Mouse (Mus musculus) intestine, postnatal 0 days (tissue): ENCODE measurements around the gene Slc39a13. TPM values are rescaled to one million over a fixed set of nuclear protein-coding genes. Genes with fewer than 3 reads are reported as not detected.
A peak's percentile ranks its signal among the peaks of the same experiment; 100 is the strongest.

Source experiments
- ATAC-seq: fragments of 200-750 bp; cut with Nextera tagmentation; 2 replicates; pipeline ENCODE4 v1.8.0; 2017; ENCODE audit warnings: mild to moderate bottlenecking, moderate TSS enrichment, moderate library complexity
- H3K27ac ChIP-seq: fragments of 300-500 bp; sonication (generic); 2 replicates; pipeline ENCODE4 v1.5.1; 2014; ENCODE audit warnings: mild to moderate bottlenecking, low read depth, low read length, moderate library complexity
- H3K27me3 ChIP-seq: fragments of 300-500 bp; sonication (generic); replicated peaks from 2 replicates; pipeline ENCODE4 v1.6.1; 2014; ENCODE audit warnings: low read length, mixed read lengths; ENCODE audit not compliant: control insufficient read depth, insufficient read depth
- H3K36me3 ChIP-seq: fragments of 300-500 bp; sonication (generic); 2 replicates; pipeline ENCODE4 v1.6.1; 2014; ENCODE audit warnings: mild to moderate bottlenecking, moderate library complexity; ENCODE audit not compliant: control insufficient read depth, insufficient read depth
- H3K4me1 ChIP-seq: fragments of 300-500 bp; sonication (generic); replicated peaks from 2 replicates; pipeline ENCODE4 v1.6.1; 2014; ENCODE audit warnings: antibody characterized with exemption, low read length, mixed read lengths; ENCODE audit not compliant: control insufficient read depth, insufficient read depth
- H3K4me2 ChIP-seq: fragments of 300-500 bp; sonication (generic); replicated peaks from 2 replicates; pipeline ENCODE4 v1.6.1; 2014; ENCODE audit warnings: low read depth, mild to moderate bottlenecking, moderate library complexity
- H3K4me3 ChIP-seq: fragments of 300-500 bp; sonication (generic); 2 replicates; pipeline ENCODE4 v1.5.1; 2014; ENCODE audit warnings: low read depth, low read length
- H3K9ac ChIP-seq: fragments of 300-500 bp; sonication (generic); 2 replicates; pipeline ENCODE4 v1.6.1; 2014; ENCODE audit warnings: mild to moderate bottlenecking, low read depth, low read length
- H3K9me3 ChIP-seq: fragments of 300-500 bp; sonication (generic); 2 replicates; pipeline ENCODE4 v1.6.1; 2016; ENCODE audit warnings: mixed run types; ENCODE audit not compliant: control insufficient read depth
- CTCF ChIP-seq: sonication (generic); IDR thresholded peaks from 2 replicates; pipeline ENCODE4 v1.5.1; 2016; ENCODE audit warnings: low read depth, mild to moderate bottlenecking, control low read depth, antibody characterized with exemption, moderate library complexity
- WGBS: fragments of 180-500 bp; shearing (Covaris S2); extraction: QIAGEN DNeasy Blood & Tissue Kit; methylation state at CpG from one replicate; pipeline ENCODE4 v1.1.7; 2014; 5-methylcytosine and 5-hydroxymethylcytosine counted together
- polyA plus RNA-seq: library from polyadenylated mRNA; unstranded; fragments of >200 nt; fragmentation: Nextera tagmentation; extraction: Ambion mirVana; gene quantifications from 2 replicates; pipeline ENCODE4 v1.2.1, GENCODE M21; 2015

Gene Slc39a13
- polyA plus RNA-seq, 1 experiment from 2014 or later: 15.0 TPM

- Histone ChIP-seq H3K27me3 (no peaks in the 10 kb centered on the region), H3K4me1 (0 out of 2 replicates have a peak, but pooled peaks cover 2% of the 10 kb centered on the region), H3K4me2 (no peak overlapping the region), H3K4me3 (no peak overlapping the region), H3K27ac (no peak overlapping the region), H3K9me3 (no peaks in the 10 kb centered on the region), H3K9ac (no peak overlapping the region), H3K36me3 (peaks cover 54% of the 10 kb centered on the region)
- WGBS: 86% methylated on average over 6 of the region's 6 CpGs
- ATAC-seq: no peak
- TF ChIP-seq CTCF: no peak
Observed at GRCm38 (mm10) chr2:91064211-91064610, 6.0 kb downstream of the Slc39a13 start.

DNA sequence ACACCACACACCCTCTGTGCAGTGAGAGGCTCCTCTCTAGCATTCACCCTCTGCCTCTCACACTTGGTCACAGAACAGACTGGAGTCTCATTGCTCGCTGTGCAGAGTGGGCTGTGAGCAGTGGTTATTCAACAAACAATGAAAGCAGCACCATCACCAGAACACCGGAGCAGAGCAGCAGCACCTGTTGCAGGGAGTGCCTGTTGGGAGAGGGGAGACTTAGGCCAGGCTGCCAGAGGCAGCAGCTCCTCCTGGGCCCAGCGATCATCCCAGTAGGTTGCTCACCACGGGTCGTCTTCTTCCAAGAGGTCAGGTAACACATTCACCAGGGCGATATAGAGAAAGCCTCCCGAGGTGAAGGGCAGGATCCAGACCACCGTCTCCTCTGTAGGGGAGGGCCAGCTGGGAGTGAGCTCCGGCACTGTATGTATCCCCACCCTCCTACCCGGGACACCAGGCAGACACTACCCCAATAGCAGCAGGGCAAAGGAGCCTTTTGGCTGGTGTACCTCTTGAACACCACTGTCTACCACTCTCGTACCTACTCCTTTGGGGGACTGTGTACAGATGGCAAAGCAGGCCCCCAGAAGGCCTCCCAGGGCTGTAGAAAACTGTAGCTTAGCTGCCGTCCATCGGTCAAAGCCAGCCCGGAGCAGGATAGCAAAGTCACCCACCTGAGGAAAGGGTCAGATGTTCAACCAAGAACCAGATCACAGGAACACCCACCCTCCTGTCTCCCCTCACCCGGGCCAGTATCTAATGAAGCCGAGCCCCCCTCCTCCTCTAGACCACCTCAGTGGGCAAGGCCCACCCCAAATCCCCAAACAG, 7.2 kb downstream of the Slc39a13 start:
- Histone ChIP-seq H3K27me3 (no peaks in the 10 kb centered on the region), H3K4me1 (no peaks in the 10 kb centered on the region), H3K4me3 (no peak overlapping the region), H3K4me2 (no peak overlapping the region), H3K36me3 (peaks cover 66% of the 10 kb centered on the region), H3K9me3 (no peaks in the 10 kb centered on the region), H3K27ac (no peak overlapping the region), H3K9ac (no peak overlapping the region)
- TF ChIP-seq CTCF: no peak
- no peak for ATAC-seq
- WGBS: 88% methylated on average over 16 of the region's 16 CpGs

- Histone ChIP-seq H3K36me3 (peaks cover 77% of the 10 kb centered on the region), H3K4me3 (no peak overlapping the region), H3K27me3 (no peaks in the 10 kb centered on the region), H3K9me3 (no peaks in the 10 kb centered on the region), H3K27ac (peak overlapping the region; percentile 50; the same call in 1 of the 2 replicates), H3K9ac (no peak overlapping the region), H3K4me2 (no peak overlapping the region), H3K4me1 (no peaks in the 10 kb centered on the region)
- WGBS: 77% methylated on average over 6 of the region's 6 CpGs
- ATAC-seq: 0 out of 2 replicates have a peak, but pooled peaks have one; percentile 19
- no peak for TF ChIP-seq CTCF
Observed at GRCm38 (mm10) chr2:91061849-91062481, 8.3 kb downstream of the Slc39a13 start.

GRCm38 (mm10) chr2:91060544-91061355, 9.5 kb downstream of the Slc39a13 start:
- WGBS: 77% methylated on average over 10 of the region's 10 CpGs
- H3K9me3 ChIP-seq: no peaks in the 10 kb centered on the region
- no peak overlapping the region for H3K4me3 ChIP-seq
- peaks cover 89% of the 10 kb centered on the region for H3K36me3 ChIP-seq
- no peak overlapping the region for H3K9ac ChIP-seq
- peak; percentile 80 for TF ChIP-seq CTCF
- no peaks in the 10 kb centered on the region for H3K4me1 ChIP-seq
- no peak for ATAC-seq
- H3K27me3 ChIP-seq: no peaks in the 10 kb centered on the region
- no peak overlapping the region for H3K4me2 ChIP-seq
- H3K27ac ChIP-seq: no peak overlapping the region

DNA sequence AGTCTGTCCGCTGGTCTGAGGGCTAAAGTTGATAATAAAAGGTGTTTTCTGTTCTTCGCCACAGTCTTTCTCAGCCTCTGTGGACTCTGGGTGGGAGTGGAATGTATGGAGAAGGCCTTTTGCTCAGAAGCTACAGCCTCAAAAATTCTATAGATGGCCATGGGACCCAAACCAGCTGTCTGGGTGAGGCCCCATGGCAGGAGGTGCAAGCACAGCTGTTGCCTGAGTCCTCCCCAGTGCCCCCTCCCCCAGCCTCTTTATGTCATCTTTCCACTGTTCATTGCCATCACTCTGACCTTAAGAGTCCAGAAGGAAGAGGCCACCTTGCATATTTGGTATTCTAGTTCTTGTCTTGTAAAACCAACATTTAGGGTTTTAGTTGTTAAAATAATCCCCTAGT, 10.8 kb downstream of the Slc39a13 start:
- WGBS: 97% methylated on average over 2 of the region's 2 CpGs
- TF ChIP-seq CTCF: no peak
- no peak for ATAC-seq
- no peaks in the 10 kb centered on the region for H3K27me3 ChIP-seq
- peaks cover 6% of the 10 kb centered on the region for H3K4me1 ChIP-seq
- H3K9me3 ChIP-seq: no peaks in the 10 kb centered on the region
- H3K4me2 ChIP-seq: no peak overlapping the region
- no peak overlapping the region for H3K4me3 ChIP-seq
- no peak overlapping the region for H3K9ac ChIP-seq
- peaks cover 88% of the 10 kb centered on the region for H3K36me3 ChIP-seq
- 0 out of 2 replicates have a peak overlapping the region, but pooled peaks have one; percentile 21 for H3K27ac ChIP-seq

- 95% methylated on average over 5 of the region's 5 CpGs for WGBS
- no peak for TF ChIP-seq CTCF
- Histone ChIP-seq H3K36me3 (peaks cover 78% of the 10 kb centered on the region), H3K4me2 (no peak overlapping the region), H3K4me3 (no peak overlapping the region), H3K27ac (no peak overlapping the region), H3K9me3 (no peaks in the 10 kb centered on the region), H3K9ac (no peak overlapping the region), H3K4me1 (peaks cover 6% of the 10 kb centered on the region), H3K27me3 (no peaks in the 10 kb centered on the region)
- no peak for ATAC-seq
Observed at GRCm38 (mm10) chr2:91058435-91058834, 11.8 kb downstream of the Slc39a13 start.
